Mouse (Mus musculus): ENCODE measurements around the gene Cmpk1. TPM values are rescaled to one million over a fixed set of nuclear protein-coding genes. Genes with fewer than 3 reads are reported as not detected.

The Cmpk1 gene
- polyA plus RNA-seq, 1 experiment, result 9.0 TPM

GRCm38 (mm10) chr4:114946416-114946815, 40.6 kb downstream of the Cmpk1 start:
- WGBS, result 84% methylated on average over 4 of the region's 4 CpGs
- H3K36me3 ChIP-seq (ENCODE audit: control insufficient read depth, insufficient read depth, low read length), result no peaks in the 10 kb centered on the region
- H3K27ac ChIP-seq (ENCODE audit: insufficient read depth, low read length), result no peak overlapping the region
- no peaks in the 10 kb centered on the region for H3K27me3 ChIP-seq (ENCODE audit: control insufficient read depth, insufficient read depth, low read length)
- no peak for DNase-seq (ENCODE audit: low read depth in 1 of 2, low spot score in 2 of 2)
- H3K4me3 ChIP-seq (ENCODE audit: extremely low read depth, insufficient read depth, insufficient read length), result no peak overlapping the region
- no peak for TF ChIP-seq CTCF (IDR thresholded peaks at IDR 0.05; ENCODE audit: extremely low read depth, insufficient read depth, insufficient read length, insufficient replicate concordance)
- TF ChIP-seq POLR2A (IDR thresholded peaks at IDR 0.05; ENCODE audit: low read depth, low read length), result no peak
- H3K4me1 ChIP-seq (ENCODE audit: control insufficient read depth, insufficient read depth, insufficient read length), result no peaks in the 10 kb centered on the region

- no peaks in the 10 kb centered on the region for H3K27me3 ChIP-seq (ENCODE audit: control insufficient read depth, insufficient read depth, low read length)
- H3K4me1 ChIP-seq (ENCODE audit: control insufficient read depth, insufficient read depth, insufficient read length), result no peaks in the 10 kb centered on the region
- no peak for DNase-seq (ENCODE audit: low read depth in 1 of 2, low spot score in 2 of 2)
Measured at GRCm38 (mm10) chr4:114945021-114945420, 42.0 kb downstream of the Cmpk1 start.

GRCm38 (mm10) chr4:114942583-114942982, 44.5 kb downstream of the Cmpk1 start:
- no peaks in the 10 kb centered on the region for H3K36me3 ChIP-seq (ENCODE audit: control insufficient read depth, insufficient read depth, low read length)
- no peaks in the 10 kb centered on the region for H3K27me3 ChIP-seq (ENCODE audit: control insufficient read depth, insufficient read depth, low read length)
- TF ChIP-seq POLR2A (IDR thresholded peaks at IDR 0.05; ENCODE audit: low read depth, low read length) (no peak), CTCF (IDR thresholded peaks at IDR 0.05; ENCODE audit: extremely low read depth, insufficient read depth, insufficient read length, insufficient replicate concordance) (no peak)
- 86% methylated on average over 8 of the region's 8 CpGs for WGBS
- no peak overlapping the region for H3K27ac ChIP-seq (ENCODE audit: insufficient read depth, low read length)
- H3K4me1 ChIP-seq (ENCODE audit: control insufficient read depth, insufficient read depth, insufficient read length), result no peaks in the 10 kb centered on the region
- DNase-seq (ENCODE audit: low read depth in 1 of 2, low spot score in 2 of 2), result no peak
- no peak overlapping the region for H3K4me3 ChIP-seq (ENCODE audit: extremely low read depth, insufficient read depth, insufficient read length)

More at GRCm38 (mm10) chr4:114945021-114945420, 42.0 kb downstream of the Cmpk1 start:
- 81% methylated on average over 5 of the region's 5 CpGs for WGBS
- Histone ChIP-seq H3K27ac (ENCODE audit: insufficient read depth, low read length) (no peak overlapping the region), H3K4me3 (ENCODE audit: extremely low read depth, insufficient read depth, insufficient read length) (no peak overlapping the region), H3K36me3 (ENCODE audit: control insufficient read depth, insufficient read depth, low read length) (no peaks in the 10 kb centered on the region)
- TF ChIP-seq POLR2A (IDR thresholded peaks at IDR 0.05; ENCODE audit: low read depth, low read length), result no peak
- no peak for TF ChIP-seq CTCF (IDR thresholded peaks at IDR 0.05; ENCODE audit: extremely low read depth, insufficient read depth, insufficient read length, insufficient replicate concordance)

DNA sequence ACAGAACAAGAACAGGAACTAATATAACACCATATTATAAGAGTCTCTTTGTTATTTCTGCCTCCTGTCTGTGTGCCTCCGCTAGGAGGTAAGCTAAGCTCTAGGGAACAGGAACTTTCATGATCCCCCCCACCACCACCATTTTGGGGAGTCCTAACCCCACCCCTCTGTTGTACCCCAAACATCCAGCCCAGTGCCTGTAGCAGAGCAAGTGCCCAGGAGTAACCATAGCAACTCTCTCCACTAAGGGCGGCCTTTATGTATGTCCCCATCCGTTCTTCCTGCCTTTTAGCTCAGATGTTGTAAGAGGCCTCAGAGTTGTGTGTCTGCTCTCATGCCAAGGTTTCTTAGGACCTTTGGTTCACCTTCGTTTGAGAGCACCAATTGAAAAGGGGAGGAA, 44.9 kb downstream of the Cmpk1 start:
- no peak for DNase-seq (ENCODE audit: low read depth in 1 of 2, low spot score in 2 of 2)
- Histone ChIP-seq H3K4me3 (ENCODE audit: extremely low read depth, insufficient read depth, insufficient read length) (no peak overlapping the region), H3K4me1 (ENCODE audit: control insufficient read depth, insufficient read depth, insufficient read length) (no peaks in the 10 kb centered on the region), H3K36me3 (ENCODE audit: control insufficient read depth, insufficient read depth, low read length) (no peaks in the 10 kb centered on the region), H3K27ac (ENCODE audit: insufficient read depth, low read length) (no peak overlapping the region), H3K27me3 (ENCODE audit: control insufficient read depth, insufficient read depth, low read length) (no peaks in the 10 kb centered on the region)
- WGBS, result 58% methylated on average over 4 of the region's 4 CpGs
- TF ChIP-seq CTCF (IDR thresholded peaks at IDR 0.05; ENCODE audit: extremely low read depth, insufficient read depth, insufficient read length, insufficient replicate concordance) (no peak), POLR2A (IDR thresholded peaks at IDR 0.05; ENCODE audit: low read depth, low read length) (no peak)

DNA sequence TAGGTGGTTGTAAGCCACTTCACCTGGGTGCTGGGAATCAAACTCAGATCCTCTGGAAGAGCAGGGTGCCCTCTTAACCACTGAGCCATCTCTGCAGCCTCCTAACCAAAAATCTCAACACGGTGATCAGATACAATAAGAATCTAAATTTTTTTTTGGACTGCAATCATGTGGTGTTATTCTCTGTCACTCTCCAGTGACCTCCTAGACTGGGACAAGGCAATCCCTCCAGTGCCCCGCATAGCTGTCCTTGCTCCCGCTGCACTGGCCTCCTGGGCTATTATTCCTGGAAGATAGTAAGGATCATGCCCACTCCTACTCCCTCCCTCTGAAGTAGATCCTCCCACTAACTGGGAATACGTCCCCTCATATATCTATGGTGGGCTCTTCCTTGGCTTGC, 45.7 kb downstream of the Cmpk1 start:
- H3K27me3 ChIP-seq (ENCODE audit: control insufficient read depth, insufficient read depth, low read length), result no peaks in the 10 kb centered on the region
- no peaks in the 10 kb centered on the region for H3K4me1 ChIP-seq (ENCODE audit: control insufficient read depth, insufficient read depth, insufficient read length)
- H3K4me3 ChIP-seq (ENCODE audit: extremely low read depth, insufficient read depth, insufficient read length), result no peak overlapping the region
- TF ChIP-seq POLR2A (IDR thresholded peaks at IDR 0.05; ENCODE audit: low read depth, low read length) (no peak), CTCF (IDR thresholded peaks at IDR 0.05; ENCODE audit: extremely low read depth, insufficient read depth, insufficient read length, insufficient replicate concordance) (no peak)
- WGBS, result 89% methylated on average over 4 of the region's 4 CpGs
- no peak overlapping the region for H3K27ac ChIP-seq (ENCODE audit: insufficient read depth, low read length)
- H3K36me3 ChIP-seq (ENCODE audit: control insufficient read depth, insufficient read depth, low read length), result no peaks in the 10 kb centered on the region
- no peak for DNase-seq (ENCODE audit: low read depth in 1 of 2, low spot score in 2 of 2)

GRCm38 (mm10) chr4:114938248-114938647, 48.8 kb downstream of the Cmpk1 start:
- no peak overlapping the region for H3K27ac ChIP-seq (ENCODE audit: insufficient read depth, low read length)
- WGBS, result 75% methylated on average over 3 of the region's 3 CpGs
- H3K27me3 ChIP-seq (ENCODE audit: control insufficient read depth, insufficient read depth, low read length), result no peaks in the 10 kb centered on the region
- H3K36me3 ChIP-seq (ENCODE audit: control insufficient read depth, insufficient read depth, low read length), result no peaks in the 10 kb centered on the region
- H3K4me1 ChIP-seq (ENCODE audit: control insufficient read depth, insufficient read depth, insufficient read length), result peaks cover 2% of the 10 kb centered on the region; the same call in 1 of the 2 replicates
- DNase-seq (ENCODE audit: low read depth in 1 of 2, low spot score in 2 of 2), result no peak
- no peak for TF ChIP-seq POLR2A (IDR thresholded peaks at IDR 0.05; ENCODE audit: low read depth, low read length)
- H3K4me3 ChIP-seq (ENCODE audit: extremely low read depth, insufficient read depth, insufficient read length), result no peak overlapping the region

DNA sequence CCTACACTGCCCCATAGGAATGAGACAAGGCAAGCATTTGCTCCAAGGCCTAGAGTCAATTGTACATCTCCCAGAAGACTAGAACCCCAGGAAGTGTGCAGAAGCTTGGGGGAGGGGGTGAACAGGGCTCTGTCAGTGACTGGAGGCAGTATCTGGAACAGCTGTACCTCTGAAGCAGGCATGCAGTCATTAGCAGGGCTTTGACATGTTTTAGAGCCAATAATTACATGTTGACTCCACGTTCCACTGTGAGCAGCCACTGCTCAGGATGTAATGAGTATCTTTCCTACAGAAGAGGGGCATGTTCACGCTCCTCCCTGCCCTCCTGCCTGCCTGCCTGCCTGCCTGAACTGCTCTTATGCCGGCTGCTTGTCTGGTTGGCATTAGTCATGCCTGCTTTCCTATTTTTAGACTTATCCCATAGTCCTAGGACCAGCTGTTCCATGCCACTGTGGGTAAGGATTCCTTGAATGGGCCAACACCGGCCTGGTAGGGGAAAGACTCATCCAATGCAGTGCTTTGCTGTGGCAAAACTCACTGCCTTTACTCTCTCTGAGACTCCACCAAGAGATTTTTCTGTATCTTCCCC, 49.5 kb downstream of the Cmpk1 start:
- Histone ChIP-seq H3K4me1 (ENCODE audit: control insufficient read depth, insufficient read depth, insufficient read length) (peaks cover 2% of the 10 kb centered on the region; the same call in 1 of the 2 replicates), H3K4me3 (ENCODE audit: extremely low read depth, insufficient read depth, insufficient read length) (no peak overlapping the region), H3K27ac (ENCODE audit: insufficient read depth, low read length) (no peak overlapping the region), H3K27me3 (ENCODE audit: control insufficient read depth, insufficient read depth, low read length) (no peaks in the 10 kb centered on the region), H3K36me3 (ENCODE audit: control insufficient read depth, insufficient read depth, low read length) (no peaks in the 10 kb centered on the region)
- TF ChIP-seq POLR2A (IDR thresholded peaks at IDR 0.05; ENCODE audit: low read depth, low read length), result no peak
- TF ChIP-seq CTCF (IDR thresholded peaks at IDR 0.05; ENCODE audit: extremely low read depth, insufficient read depth, insufficient read length, insufficient replicate concordance), result no peak
- DNase-seq (ENCODE audit: low read depth in 1 of 2, low spot score in 2 of 2), result no peak
- 85% methylated on average over 4 of the region's 4 CpGs for WGBS

All from spleen, adult 2 months (tissue).